Mouse (Mus musculus) splenic B cell, adult 2 months (primary cell): ENCODE measurements around the gene Sbsn.
A peak's percentile ranks its signal among the peaks of the same experiment; 100 is the strongest.

Experiments used
- DNase-seq: peaks from one replicate; pipeline ENCODE4 v3.0.0-alpha.2; 2011; ENCODE audit warnings: low read depth, low spot score
- H3K27me3 ChIP-seq: 2 replicates; pipeline ENCODE4 v1.6.1; 2012; ENCODE audit warnings: mild to moderate bottlenecking, low read length, moderate library complexity, mixed read lengths; ENCODE audit not compliant: control insufficient read depth, poor library complexity, insufficient read depth, severe bottlenecking
- H3K36me3 ChIP-seq: 2 replicates; pipeline ENCODE4 v1.6.1; 2012; ENCODE audit warnings: mild to moderate bottlenecking, low read length, moderate library complexity, mixed read lengths; ENCODE audit not compliant: control insufficient read depth, poor library complexity, insufficient read depth, severe bottlenecking

Sbsn gene

DNA sequence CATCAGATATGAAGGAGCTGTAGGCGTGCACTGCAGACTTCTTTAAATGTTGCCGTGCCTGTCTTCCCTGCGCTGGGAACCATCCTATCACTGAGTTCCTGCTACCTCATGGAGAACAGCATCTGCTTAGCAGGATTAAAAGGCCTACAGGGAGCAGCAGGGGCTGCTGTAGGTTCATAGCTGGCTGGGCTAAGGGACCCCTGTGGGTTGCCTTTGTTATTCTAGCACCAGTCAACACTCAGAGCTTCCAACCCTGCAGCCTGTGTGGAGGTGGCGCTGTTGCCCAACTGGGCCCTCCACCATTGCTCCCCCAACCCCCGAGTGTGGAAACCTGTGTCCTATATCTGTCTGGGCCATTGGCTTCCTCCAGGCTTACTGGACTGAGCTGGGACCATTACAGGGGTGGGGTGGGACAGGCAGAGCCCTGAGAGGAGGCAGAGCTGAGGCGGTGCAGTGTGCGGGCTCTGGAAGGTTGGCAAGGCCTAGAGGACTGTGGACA, 25.9 kb downstream of the Sbsn start:
- no peaks in the 10 kb centered on the region for H3K36me3 ChIP-seq

DNA sequence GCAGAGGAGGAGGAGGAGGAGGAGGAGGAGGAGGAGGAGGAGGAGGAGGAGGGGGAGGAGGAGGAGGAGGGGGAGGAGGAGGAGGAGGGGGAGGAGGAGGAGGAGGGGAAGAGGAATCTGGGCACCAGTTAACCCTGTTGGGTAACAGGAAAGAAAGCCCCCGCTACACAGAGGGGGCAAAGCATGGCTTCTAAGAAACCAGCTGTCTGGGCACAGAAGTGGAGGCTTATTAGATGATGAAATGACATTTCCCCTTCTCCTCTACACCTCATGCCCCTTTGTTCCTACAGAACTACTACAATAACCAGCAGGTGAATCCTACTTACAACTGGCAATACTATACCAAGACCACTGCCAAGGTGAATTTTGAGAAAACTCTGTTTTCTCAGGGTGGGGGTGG, 26.6 kb downstream of the Sbsn start:
- DNase-seq: no peak
- H3K27me3 ChIP-seq: no peaks in the 10 kb centered on the region; the same call in 1 of the 2 replicates
- H3K36me3 ChIP-seq: no peaks in the 10 kb centered on the region

More for the DNA sequence above, 25.9 kb downstream of the Sbsn start:
- no peak for DNase-seq
- no peaks in the 10 kb centered on the region; the same call in 1 of the 2 replicates for H3K27me3 ChIP-seq

DNA sequence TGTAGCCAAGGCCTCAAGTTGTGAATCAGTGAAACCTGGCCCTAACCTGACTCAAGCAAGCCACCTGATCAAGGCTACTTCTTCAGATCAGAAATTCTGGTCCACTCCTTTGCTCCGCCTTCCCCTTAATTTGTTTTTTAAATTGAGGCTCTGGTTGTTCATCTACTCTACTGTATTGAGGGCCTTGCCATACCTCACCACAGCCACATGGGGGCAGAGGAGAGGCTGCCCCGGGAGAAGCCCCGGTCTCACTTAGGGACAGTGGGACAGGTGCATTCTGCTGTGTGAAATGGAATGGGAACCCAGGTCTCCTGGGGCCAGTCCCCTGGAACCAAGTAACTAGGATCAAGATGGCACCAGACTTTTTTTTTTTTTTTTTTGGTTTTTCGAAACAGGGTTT, 30.5 kb downstream of the Sbsn start:
- H3K27me3 ChIP-seq: no peaks in the 10 kb centered on the region
- no peaks in the 10 kb centered on the region for H3K36me3 ChIP-seq
- peak; percentile 68 for DNase-seq

DNA sequence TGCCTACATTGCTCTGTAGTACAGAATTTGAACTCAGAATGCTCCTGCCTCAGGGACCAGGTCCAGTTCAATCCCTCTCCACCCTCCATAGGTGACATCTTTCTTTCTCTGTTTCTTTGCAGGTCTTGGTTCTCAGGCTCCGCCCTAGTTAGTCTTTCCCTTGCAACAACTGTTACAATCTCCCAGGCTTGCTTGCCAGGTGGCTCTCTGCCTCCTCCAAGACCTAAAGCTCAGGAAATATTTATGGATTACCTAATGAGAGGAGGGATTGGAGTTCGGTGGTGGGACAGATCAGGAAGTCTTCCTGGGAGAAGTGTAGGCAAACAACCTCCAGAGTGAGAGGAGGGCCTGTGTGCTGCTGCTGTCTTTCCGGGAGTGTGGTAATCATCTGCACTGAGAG, 31.4 kb downstream of the Sbsn start:
- Histone ChIP-seq H3K36me3 (no peaks in the 10 kb centered on the region), H3K27me3 (no peaks in the 10 kb centered on the region)
- DNase-seq: no peak

DNA sequence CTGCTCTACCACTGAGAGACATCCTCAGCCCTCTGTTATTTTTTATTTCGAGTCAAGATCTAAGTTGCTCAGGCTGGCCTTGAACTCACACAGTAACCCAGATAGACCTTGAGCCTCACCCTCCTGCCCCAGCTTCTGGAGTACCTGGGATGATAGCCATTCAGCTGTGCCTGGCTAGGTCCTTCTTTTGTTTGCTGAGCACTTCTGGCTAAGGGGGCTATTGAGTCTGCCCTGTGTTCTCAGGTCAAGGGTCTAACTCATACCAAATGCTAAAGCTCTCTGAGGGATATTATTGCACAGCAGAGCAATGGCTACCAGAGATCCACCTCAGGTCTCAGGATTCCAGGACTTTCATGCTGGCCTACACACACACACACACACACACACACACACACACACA, 33.9 kb downstream of the Sbsn start:
- DNase-seq: no peak
- Histone ChIP-seq H3K36me3 (no peaks in the 10 kb centered on the region), H3K27me3 (no peaks in the 10 kb centered on the region)

- H3K27me3 ChIP-seq: no peaks in the 10 kb centered on the region
- no peaks in the 10 kb centered on the region for H3K36me3 ChIP-seq
- no peak for DNase-seq
Observed at GRCm38 (mm10) chr7:30785721-30786546, 34.7 kb downstream of the Sbsn start.

DNA sequence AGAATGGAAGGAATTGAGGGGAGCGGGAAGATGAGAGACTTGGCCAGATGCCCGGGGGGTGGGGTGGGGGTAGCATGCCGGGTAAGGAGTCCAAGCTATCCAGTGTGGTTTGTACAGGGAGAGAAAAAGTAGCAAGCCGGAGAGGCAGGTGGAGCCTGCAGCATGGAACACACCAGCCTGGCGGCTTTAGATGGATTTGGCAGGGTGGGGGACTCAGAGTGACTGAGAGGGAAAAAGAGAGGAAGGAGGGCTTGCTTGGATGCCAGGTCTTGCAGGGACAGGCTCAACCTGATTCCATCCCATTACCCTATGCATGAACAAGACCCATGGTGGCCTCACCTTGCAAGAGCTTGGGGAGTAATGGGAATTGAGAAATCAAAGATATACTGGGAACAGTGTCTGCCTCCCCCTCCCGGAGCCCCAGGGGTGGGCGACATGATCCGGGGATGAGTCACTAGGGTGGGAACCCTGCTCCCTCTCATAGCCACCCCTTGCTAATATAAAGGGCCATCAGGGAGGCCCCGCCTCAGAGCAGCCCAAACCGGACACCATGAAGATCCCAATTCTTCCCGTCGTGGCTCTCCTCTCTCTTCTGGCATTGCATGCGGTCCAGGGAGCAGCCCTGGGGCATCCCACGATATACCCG, 36.2 kb downstream of the Sbsn start, which contains the start of gene Krtdap:
TSS of gene Krtdap (plus strand) at position 520 of the 646 bp plus-strand sequence.
- H3K27me3 ChIP-seq: no peaks in the 10 kb centered on the region
- no peak for DNase-seq
- H3K36me3 ChIP-seq: no peaks in the 10 kb centered on the region

DNA sequence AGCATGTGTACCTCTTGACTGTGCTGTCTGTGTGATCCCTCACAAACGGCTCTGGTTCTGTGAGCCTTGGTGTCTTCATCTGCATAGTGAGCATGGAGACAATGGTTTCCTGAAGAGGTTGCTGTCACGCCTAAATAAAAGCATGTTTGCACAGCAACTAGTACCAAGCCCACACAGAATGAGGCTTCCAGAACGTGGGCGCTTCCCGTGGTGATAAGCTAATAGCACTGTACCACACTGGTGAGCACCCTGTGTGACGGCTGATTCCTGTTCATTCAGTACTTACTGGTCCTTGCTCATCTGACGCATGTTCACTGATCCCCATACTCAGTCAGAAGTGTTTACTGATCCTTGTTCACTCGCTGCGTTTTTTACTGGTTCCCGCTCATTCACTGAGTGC, 38.9 kb downstream of the Sbsn start:
- Histone ChIP-seq H3K27me3 (no peaks in the 10 kb centered on the region), H3K36me3 (no peaks in the 10 kb centered on the region)
- DNase-seq: no peak

DNA sequence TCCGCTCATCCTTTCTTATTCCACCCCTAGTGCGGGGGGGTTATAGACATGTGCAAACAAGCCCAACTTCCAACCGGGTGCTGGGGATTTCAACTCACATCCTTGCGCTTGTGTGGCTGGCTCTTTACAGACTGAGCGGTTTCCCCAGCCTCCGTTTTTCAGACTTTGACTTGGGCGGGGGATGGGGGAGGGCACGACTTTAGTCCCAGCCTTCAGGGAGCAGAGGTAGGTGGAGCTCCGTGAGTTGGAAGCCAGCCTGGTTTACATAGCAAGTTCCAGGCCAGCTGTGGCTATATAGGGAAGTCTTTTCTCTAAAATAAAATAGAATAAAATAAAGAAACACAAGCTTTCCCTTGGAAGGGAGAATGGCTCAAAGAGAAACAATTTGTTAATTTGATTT, 40.6 kb downstream of the Sbsn start:
- Histone ChIP-seq H3K27me3 (no peaks in the 10 kb centered on the region), H3K36me3 (no peaks in the 10 kb centered on the region)
- DNase-seq: no peak

GRCm38 (mm10) chr7:30794921-30795320, 43.6 kb downstream of the Sbsn start:
- Histone ChIP-seq H3K27me3 (no peaks in the 10 kb centered on the region), H3K36me3 (no peaks in the 10 kb centered on the region)
- DNase-seq: peak; percentile 20

DNA sequence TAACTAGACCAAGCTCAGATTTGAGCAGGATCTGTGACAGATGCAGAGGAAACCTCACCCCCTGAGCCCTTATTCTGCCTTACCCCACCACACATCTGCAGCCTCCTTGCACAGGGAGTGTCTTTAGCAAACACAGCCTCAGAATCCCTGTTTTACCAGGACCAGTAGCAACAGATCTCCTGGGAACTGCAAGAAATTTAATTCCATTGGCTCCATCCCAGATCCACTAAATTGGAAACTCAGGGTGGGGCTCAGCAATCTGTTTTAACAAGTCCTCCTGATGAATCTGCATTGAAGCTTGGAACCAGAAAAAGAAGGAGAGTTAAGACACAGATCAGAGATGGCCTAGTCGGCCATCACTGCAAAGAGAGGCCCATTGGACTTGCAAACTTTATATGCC, 45.5 kb downstream of the Sbsn start:
- DNase-seq: no peak
- H3K27me3 ChIP-seq: no peaks in the 10 kb centered on the region
- no peaks in the 10 kb centered on the region for H3K36me3 ChIP-seq

- Histone ChIP-seq H3K27me3 (no peaks in the 10 kb centered on the region), H3K36me3 (no peaks in the 10 kb centered on the region)
- peak; percentile 32 for DNase-seq
Observed at GRCm38 (mm10) chr7:30800653-30801052, 49.4 kb downstream of the Sbsn start.

- DNase-seq: no peak
- H3K27me3 ChIP-seq: no peaks in the 10 kb centered on the region
- no peaks in the 10 kb centered on the region for H3K36me3 ChIP-seq
Observed at GRCm38 (mm10) chr7:30803256-30803655, 52.0 kb downstream of the Sbsn start.

DNA sequence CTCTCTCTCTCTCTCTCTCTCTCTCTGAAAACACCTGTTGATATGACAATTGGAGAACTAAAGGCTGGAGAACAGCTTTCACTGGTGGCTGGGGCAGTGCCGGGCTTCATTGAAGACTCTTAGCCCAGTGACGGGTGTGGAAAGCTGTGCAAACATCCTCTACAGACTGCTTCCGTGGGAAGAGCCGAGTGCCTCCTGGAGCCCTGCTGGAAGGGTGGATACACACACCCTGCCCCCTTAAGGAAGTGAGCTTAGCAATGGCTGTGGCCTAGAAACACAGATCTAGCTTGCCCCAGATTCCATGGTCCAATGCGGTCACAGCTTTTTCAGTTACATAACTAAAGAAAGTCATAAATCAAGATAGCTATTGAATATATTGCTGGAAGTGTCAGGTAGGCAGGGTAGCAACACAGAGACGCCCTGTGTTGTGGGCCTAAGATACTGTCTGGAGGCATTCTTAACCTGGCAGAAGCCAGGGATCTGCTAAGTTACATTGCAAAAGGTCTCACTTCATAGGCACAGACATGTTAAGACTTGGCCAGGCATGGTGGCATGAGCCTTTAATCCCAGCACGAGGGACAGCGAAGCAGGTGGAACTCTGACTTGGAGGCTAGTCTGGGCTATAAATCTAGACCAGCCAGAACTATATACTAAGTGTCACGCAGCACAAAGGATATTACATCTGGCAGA, 52.9 kb downstream of the Sbsn start:
- DNase-seq: no peak
- no peaks in the 10 kb centered on the region for H3K27me3 ChIP-seq
- H3K36me3 ChIP-seq: no peaks in the 10 kb centered on the region
